Mouse (Mus musculus): ENCODE measurements around the gene Fam170b.

GRCm38 (mm10) chr14:32784748-32785134 is 49.0 kb upstream of the Fam170b start:
- TF ChIP-seq CTCF (IDR thresholded peaks at IDR 0.05; ENCODE audit: low read depth): no peak
- no peak for TF ChIP-seq EP300 (IDR thresholded peaks at IDR 0.05; ENCODE audit: low read depth)
